Mouse (Mus musculus) ovary, adult 18-20 months (tissue): ENCODE results near the gene Lcat.
A peak's percentile ranks its signal among the peaks of the same experiment; 100 is the strongest.
"Not testable (repeated sequence)": the region's sequence is repeated elsewhere in the genome, so short reads cannot be mapped to it uniquely, and the experiment has no call there.

Source experiments
- DNase-seq: peaks from one replicate; pipeline ENCODE4 v3.0.0; 2022; ENCODE audit warnings: low spot score, mixed read lengths

Lcat gene

DNA sequence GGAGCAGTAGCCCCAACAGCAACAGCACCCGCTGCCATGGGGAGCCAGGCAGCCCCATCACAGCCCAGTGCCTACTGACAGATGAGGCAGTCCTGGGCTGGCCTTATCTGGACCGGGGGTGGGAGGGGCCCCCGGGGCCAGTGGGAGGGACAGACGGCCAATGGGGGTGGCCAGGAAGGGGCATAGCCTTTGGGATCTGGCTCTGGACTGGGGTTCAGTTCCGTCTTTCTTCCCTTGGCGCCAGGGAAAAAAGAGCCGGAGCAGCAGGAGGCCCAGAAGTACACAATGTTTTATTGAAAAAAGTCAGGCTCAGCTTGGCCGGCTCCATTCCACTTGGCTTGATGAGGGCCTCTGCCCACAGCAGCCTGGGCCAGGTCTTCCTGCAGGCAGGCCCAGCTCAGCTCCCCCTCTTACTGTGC is at the start of gene Lcat:
Gene Lcat, minus strand, starts transcription at position 62 of the 419 bp plus-strand sequence.
- no peak for DNase-seq

GRCm38 (mm10) chr8:105992499-105992898 is 49.3 kb upstream of the Lcat start:
- DNase-seq: no peak

DNA sequence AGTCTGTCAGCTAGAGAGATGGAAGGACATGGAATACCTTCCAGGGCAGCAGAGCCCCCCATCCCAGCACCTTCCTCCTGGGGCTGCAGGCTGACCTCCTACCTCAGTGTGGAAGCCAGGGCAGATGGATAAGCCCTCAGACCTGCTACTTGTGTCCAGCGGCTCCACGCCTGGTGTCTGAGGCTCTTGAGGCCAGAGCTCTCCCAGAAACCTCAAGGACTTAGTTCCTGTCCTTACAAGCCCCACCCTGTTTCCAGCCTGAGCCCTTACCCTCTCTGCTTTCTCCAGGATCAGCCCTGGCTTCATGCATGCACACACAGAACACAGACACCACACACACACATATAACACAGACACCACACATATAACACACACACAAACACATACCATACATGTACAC is 48.4 kb upstream of the Lcat start:
- DNase-seq: no peak

- DNase-seq: peak; percentile 58
Measured at GRCm38 (mm10) chr8:105990856-105991387, 47.7 kb upstream of the Lcat start, which contains the start of gene Dus2. Gene Dus2 (plus strand): TSS chr8:105991337.

DNA sequence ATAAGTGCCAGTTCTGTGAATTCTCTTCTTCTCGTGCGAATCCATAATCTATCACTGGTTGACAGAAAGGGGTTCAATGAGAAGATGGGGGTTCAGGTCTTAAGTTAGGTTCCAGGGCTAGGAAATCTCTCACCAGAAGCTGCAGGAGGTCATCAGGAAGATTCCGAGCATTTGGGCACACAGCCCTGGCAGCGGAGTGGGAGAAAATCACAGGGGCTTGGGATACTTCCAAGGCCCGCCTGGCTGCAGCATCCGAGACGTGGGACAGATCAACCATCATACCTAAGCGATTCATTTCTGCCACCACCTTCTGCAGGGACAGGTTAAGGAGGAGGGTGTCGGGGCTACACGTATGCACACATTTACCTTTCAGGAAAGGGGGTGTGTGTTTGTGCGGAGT is 45.4 kb upstream of the Lcat start:
- no peak for DNase-seq

DNA sequence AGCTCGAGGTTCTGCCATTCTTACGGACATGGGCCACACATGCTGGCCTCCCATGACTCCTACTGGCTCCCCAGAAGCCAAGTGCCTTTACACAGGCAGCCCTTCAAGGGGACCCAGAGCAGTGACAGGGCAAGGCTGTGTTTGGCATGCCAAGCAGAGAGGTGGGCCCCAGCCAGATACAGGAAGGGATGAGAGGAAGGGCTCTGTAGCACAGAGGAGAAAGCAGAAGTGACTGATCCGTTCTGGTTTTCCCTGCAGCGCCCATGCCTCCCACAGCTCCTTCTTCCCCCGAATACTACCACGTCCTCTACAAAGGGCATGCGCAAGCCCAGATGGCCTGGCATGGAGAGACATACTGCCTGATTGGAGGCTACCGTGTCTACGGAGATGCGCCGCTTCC is 40.2 kb upstream of the Lcat start:
- not testable (repeated sequence) for DNase-seq

- DNase-seq: no peak
Measured at GRCm38 (mm10) chr8:105981146-105981545, 38.0 kb upstream of the Lcat start.

GRCm38 (mm10) chr8:105979325-105979724 is 36.1 kb upstream of the Lcat start, which contains the start of gene Dpep3:
Gene Dpep3 (minus strand): TSS chr8:105979429.
- no peak for DNase-seq

DNA sequence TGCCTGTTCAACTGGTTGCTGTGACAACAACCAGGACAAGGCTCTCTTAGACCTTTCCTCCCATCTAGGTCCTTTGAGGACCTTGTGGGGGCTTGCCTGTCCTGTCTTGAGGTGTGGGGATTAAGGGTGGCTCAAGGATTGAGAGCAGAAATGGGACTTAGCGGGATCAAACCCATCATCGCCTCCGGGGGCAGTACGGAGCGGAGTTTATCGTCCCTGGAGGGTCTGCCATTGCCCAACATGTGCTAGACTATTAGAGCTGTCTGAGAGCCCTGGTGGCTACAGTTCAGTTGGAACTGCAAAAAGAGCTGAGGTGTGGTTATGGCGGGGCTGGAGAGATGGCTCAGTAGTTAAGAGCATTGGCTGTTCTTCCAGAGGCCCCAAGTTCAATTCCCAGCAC is 32.2 kb upstream of the Lcat start:
- DNase-seq: no peak

DNA sequence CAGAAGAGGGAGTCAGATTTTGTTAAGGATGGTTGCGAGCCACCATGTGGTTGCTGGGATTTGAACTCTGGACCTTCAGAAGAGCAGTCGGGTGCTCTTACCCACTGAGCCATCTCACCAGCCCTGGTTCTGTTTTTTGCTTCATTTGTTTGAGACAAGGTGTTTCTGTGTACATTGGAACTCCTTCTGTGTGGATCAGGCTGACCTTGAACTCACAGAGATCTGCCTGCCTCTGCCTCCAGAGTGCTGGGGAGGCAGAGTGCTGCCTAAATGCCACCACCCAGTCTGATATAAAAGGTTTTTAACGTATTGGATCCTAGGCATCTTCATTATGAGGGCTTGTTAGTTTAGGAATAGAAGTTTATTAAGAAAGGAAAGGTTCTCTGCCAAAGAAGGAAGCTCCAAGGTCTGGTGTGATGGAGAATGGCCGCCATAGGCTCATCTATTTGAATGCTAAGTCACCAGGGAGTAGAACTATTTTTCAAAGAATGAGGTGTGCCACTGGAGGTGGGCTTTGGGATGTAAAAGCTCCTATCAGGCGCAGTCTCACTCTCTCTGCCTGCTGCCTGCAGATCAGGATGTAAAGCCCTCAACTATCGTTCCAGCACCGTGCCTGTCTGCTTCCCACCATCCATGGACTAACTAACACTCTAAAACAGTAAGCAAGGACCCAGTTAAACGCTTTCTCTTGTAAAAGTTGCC is 28.0 kb upstream of the Lcat start:
- no peak for DNase-seq

DNA sequence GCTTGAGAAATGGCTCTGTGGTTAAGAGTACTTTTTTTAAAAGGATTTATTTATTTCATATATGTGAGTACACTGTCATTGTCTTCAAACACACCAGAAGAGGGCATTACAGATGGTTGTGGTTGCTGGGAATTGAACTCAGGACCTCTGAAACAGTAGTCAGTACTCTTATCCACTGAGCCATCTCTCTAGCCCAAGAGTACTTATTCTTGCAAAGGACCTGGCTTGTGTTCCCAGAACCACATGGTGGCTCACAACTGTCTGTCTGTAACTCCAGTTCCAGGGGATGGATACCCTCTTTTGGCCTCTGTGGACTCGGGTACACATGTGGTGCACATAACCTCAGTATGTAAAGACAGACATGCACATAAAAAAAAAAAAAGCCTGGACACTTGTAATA is 26.2 kb upstream of the Lcat start:
- no peak for DNase-seq

GRCm38 (mm10) chr8:105966692-105967311 is 23.6 kb upstream of the Lcat start:
- no peak for DNase-seq

DNA sequence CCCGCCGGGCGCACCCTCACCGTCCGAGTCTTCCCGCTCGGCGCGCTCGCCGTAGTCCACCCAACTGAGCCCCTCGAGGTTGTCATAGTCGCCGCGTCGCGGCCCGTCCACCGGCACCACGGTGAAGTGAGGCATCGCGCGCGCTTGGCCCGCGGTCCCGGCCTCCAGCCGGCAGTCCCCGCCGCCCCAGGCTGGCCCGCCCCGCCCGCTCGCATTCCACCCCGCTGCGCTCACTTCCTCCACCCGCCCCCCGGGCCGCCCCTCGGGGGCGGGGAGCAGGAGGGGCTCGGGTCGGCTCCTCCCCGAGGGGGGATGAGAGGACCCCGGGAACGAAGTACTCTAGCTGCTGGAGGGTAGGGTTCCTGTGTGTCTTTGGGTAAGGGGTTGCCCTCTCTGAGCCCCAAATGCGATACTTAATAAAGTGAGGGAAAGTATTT is 22.7 kb upstream of the Lcat start, which contains the start of gene Slc12a4:
Gene Slc12a4, minus strand, starts transcription at position 193 of the 437 bp plus-strand sequence.
- DNase-seq: peak; percentile 73

- DNase-seq: peak; percentile 44
Measured at GRCm38 (mm10) chr8:105965266-105965904, 22.2 kb upstream of the Lcat start.

DNA sequence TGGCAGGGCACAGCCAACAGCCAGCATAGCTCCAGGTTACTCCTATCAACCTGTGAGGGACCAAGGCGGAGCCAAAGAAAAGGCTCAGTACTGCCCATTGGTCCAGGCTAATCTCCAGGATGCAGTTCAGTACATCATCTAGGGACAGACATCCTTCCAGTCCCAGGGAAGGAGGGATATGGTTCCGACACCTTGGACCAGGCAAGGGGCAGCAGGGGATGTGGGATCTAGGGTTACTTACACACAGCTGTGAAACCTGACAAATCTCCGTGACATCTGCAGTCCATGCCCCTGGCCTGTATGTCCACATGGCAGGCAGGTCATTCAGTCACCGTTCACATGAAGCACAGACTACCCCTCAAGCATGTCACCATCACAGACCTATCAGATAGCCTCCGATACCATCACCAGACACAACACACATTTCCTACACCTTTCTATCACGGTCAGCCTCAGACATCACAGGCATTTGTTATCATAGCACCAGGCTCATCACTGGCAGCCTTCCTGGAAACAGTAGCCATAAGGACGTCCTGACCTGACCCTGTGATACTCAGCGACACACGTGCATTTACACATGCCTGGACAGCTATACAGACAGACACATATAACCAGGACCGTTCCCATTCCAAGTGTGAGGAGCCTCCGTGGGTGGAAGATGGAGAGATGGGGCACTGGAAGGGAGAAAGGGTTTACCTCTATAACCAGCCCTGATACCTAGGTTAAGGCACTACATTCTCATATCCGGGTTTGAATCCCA is 21.5 kb upstream of the Lcat start:
- no peak for DNase-seq

DNA sequence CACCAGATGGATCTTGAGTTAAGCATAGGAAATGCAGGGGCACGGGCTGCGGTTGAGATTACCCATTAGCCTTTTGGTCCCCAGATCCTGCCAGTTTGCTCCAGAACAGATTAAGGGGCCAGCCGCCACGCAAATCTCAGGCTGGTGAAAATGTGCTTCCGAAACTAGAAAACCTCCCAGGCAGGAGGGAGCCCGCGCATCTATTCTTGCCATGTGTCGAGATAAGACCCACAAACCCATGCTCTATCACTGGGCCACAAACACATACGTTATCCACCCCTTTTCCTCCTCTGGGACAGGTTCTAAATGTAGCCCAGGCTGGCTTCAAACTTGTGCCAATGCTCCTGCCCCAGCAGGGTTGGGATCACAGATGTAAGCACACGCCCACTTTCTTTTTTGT is 18.4 kb upstream of the Lcat start:
- no peak for DNase-seq

GRCm38 (mm10) chr8:105961101-105961500 is 17.9 kb upstream of the Lcat start:
- no peak for DNase-seq

DNA sequence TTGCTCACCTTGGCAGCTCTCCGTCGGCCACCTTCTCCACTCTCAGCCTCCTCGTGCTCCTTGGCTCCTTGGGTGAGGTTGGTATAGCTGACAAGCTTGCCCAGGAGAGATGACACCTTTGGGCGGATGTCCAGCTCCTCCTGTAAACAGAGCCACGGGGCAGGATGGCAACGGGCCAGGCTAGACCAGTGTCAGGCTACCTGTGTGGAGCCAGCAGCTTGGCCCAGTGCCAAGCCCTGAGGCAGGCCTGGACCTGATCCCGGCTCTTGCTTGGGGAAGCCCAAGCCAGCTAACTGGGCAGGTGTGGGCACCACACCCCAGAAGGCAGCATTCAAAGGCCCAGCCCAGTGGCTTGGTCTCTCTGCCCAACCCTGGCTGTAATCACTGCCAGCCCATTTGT is 16.2 kb upstream of the Lcat start:
- peak; percentile 36 for DNase-seq

DNA sequence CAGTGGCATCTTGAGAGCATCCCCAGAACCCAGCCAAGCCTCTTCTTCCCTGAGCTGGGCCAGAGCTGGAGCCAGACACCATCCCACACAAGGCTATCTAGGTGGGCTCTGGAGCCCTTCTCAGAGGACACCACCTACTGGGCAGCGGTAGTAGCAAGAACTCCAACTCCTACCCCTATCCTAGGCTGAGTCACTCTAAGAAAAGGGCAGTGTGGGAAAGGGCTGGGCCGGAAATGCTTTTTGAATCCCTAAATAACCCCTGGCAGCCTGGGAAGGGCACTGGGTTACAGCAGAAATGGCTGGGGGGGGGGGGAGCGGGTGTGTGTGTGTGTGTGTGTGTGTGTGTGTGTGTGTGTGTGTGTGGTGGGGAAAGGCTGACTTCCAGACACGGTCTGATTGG is 14.6 kb upstream of the Lcat start:
- no peak for DNase-seq

DNA sequence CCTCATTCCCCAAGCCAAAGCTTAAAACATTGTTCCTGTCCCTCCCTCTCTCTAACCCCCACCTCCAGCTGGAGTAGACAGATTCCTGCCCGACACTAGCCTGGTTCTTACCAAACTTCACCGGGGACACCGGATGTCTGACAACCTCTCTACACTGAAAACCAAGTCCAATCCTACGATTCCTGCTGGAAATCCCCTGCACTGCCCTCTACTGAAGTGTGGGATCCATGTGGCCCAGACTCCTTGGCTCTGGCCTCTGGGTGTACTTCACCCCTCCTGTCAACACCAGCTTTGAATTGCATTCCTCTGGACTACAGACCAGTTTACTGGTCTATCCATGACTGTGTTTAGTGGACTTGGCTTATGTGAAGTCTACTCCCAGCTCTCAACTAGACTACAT is 13.4 kb upstream of the Lcat start:
- no peak for DNase-seq

DNA sequence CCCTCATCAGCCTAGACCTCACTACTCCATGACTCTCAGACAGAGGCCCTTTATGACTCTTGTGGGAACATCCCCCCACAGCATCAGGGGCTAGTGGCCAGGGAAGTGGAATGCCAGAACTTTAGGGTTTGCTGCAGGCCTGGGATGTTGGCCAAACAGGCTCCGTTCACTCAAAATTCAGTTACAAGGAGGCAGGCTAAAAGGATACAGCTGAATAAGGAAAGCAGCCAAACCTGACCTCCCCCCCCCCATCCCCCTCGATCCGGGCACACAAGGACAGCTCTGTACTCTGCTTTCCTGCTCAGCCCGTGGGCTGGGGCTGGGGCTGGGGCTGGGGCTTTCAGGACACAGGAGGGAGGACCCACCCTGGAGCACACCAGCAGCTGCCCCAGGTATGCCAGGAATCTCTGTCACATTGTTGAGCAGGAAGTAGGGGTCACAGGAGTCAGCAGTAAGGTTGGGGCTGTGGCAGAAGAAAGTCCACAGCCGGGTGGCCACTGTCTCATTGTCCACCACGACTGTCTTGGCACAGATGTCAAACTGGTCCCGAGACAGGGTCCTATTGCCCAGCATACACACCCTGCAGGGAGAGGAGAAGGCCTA is 8.0 kb upstream of the Lcat start:
- DNase-seq: no peak

DNA sequence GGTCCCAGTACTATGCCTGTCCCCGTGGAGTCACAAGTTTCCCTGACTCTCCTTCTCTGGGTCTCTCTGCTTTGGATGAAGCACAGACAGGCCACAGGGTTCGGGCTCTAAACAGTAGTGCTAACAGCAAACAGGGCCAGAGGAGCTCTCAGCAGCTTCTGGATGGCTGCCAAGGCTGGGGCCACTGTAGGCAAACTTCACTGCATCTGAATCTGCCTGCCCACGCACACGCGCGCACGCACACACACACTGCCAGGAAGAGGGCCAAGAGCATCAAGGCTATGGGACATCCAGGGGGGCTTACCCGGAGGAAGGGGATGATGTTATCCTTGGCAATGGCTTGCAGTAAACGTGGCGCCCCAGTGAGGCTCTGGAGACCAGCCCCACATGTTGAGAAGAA is 6.2 kb upstream of the Lcat start:
- DNase-seq: peak; percentile 43
